16 mouse cellular contexts compared by ENCODE assay signal in the genomic region with DNA sequence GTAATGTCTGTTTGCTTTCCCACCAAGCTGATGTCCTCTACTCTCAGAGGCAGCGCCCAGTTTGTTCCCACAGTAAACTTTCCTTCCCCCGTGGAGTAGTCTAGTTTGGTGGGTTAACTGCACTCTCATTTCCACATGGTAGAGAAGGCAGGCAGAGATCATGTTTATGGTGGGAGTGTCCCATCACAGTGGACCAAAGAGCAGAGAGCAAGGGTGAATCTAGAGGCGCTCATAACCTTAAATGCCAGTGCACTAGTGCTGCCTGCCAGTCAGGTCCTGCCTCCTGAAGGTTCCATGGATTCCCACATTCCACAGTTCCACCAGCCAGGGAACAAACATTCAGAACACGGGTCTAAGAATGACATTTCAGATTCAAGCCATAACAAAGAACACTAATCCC.
"Had no signal": no experiment of that assay in that cellular context is flagged by ENCODE, and none has a peak within 500 bp of the region (broad histone marks: within the 10 kb centered on the region; RNA-seq: fewer than 3 reads in every experiment).

No protein-coding gene starts in this region.

- H3K36me3 ChIP-seq: neural tube, embryonic 13.5 days; neural tube, embryonic 15.5 days; stomach, embryonic 15.5 days had no signal

- DNase-seq: retina, postnatal 1 day; right cerebral cortex, adult 18-20 months; right cerebral cortex, postnatal 14 days; right cerebral cortex, postnatal 25 days; right cerebral cortex, postnatal 4 days; spleen, adult 18-20 months; thymus, adult 18-20 months; thymus, adult 2 months; thymus, postnatal 14 days; thymus, postnatal 25 days; thymus, postnatal 36 days; thymus, postnatal 4 days had no signal

- H3K4me2 ChIP-seq: neural tube, embryonic 13.5 days; neural tube, embryonic 15.5 days; stomach, embryonic 15.5 days had no signal

- H3K9me3 ChIP-seq: neural tube, embryonic 13.5 days; neural tube, embryonic 15.5 days; stomach, embryonic 15.5 days had no signal

- H3K27me3 ChIP-seq: neural tube, embryonic 13.5 days; neural tube, embryonic 15.5 days; stomach, embryonic 15.5 days had no signal

- H3K4me3 ChIP-seq: neural tube, embryonic 13.5 days; neural tube, embryonic 15.5 days; stomach, embryonic 15.5 days had no signal

- H3K9ac ChIP-seq: neural tube, embryonic 13.5 days; neural tube, embryonic 15.5 days; stomach, embryonic 15.5 days had no signal

- H3K4me1 ChIP-seq: neural tube, embryonic 13.5 days; neural tube, embryonic 15.5 days; stomach, embryonic 15.5 days had no signal

- H3K27ac ChIP-seq: neural tube, embryonic 13.5 days; neural tube, embryonic 15.5 days; stomach, embryonic 15.5 days; stomach, postnatal 0 days had no signal
